Mouse (Mus musculus) lung, postnatal 0 days (tissue): ENCODE measurements around the gene Sumf1.

Experiments used
- CTCF ChIP-seq: IDR thresholded peaks from 2 replicates; pipeline ENCODE4 v1.5.1; 2016; ENCODE audit warnings: antibody characterized with exemption, mild to moderate bottlenecking
- EP300 ChIP-seq: IDR thresholded peaks from 2 replicates; pipeline ENCODE4 v1.6.1; 2016; ENCODE audit warnings: antibody characterized with exemption, mild to moderate bottlenecking, control low read depth

DNA sequence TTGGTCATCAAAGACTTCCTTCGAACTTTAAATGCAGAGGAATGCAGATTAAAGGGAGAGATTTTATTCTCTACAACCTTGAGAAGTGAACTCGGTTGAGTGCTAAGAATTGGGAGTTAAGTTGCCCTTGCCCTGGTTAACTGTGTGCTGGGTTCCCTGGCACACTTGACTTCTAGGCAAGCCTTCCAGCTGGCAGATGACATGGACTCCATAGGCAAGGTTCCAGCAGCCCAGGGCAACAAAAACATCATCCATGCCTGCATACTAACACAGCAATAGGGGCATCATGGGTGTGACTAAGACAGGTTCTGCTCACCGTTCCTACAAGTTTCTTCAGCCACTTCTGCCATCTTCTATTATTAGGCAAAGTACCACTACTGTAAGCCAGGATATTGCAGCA is 58.8 kb downstream of the Sumf1 start:
- TF ChIP-seq CTCF (no peak), EP300 (no peak)
